Mouse (Mus musculus) layer of hippocampus, adult 11-12 months (tissue): ENCODE measurements around the gene Chrm1.
A peak's percentile ranks its signal among the peaks of the same experiment; 100 is the strongest.

Source experiments
- DNase-seq: peaks from one replicate; pipeline ENCODE4 v3.0.0; 2022; ENCODE audit warnings: low spot score

Gene Chrm1

GRCm38 (mm10) chr19:8663360-8663839 lies at the start of gene Chrm1:
Gene Chrm1, plus strand, starts transcription at chr19:8663789.
- DNase-seq: no peak

DNA sequence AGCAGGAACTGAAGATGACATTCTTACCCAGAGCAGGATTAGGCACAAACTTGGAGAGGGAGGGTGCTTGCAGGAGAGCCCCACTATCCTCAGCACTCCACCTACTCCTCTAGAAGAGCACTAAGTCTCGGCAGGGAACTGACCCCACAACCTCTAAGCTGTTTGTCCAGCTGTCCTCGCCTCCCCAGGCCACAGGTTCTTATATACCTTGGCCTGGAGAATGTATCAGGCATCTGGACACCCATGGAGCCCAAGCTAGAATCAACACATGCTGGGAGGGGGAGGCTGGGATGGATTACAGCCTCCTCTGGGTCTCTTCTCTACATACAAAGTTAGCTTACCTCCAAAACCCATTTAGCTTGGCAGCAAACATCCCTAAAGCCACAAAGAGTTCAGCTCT lies 49.2 kb upstream of the Chrm1 start:
- DNase-seq: peak; percentile 12

GRCm38 (mm10) chr19:8616314-8616713 lies 47.3 kb upstream of the Chrm1 start:
- DNase-seq: no peak

GRCm38 (mm10) chr19:8617904-8618303 lies 45.7 kb upstream of the Chrm1 start, which contains the start of gene Slc22a6:
Gene Slc22a6, plus strand, starts transcription at chr19:8618039.
- DNase-seq: no peak

DNA sequence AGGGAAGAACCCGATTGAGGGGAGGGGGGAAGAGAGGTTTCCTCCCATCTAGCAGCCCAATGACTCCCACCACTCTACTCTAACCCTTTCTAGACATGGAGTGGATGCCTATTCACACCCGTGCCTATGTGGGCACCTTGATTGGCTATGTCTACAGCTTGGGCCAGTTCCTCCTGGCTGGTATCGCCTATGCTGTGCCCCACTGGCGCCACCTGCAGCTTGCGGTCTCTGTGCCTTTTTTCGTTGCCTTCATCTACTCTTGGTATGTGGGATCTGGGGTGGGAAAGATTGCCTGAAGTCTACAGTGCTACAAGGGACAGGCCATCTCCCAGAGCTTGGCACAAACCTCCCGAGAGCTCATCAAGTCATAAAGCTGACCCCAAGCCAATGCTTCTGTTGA lies 42.5 kb upstream of the Chrm1 start:
- DNase-seq: no peak

DNA sequence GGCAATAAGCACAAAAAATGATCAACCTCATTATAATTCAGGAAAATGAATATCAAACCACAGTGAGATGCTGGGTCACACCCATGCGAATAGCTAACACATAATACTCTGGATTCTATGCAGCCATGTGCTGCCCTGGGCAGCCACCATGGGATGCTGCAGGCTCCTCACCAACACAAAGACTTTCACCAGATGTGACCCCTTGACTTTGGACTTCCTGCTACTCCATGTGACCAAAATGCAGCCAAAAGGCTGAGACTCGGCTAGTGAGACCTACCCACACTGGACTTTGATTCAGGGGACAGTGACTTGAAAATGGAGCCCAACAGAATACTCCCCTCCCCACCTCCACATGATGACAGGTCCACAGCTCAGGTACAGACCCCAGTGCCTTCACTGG lies 33.3 kb upstream of the Chrm1 start:
- no peak for DNase-seq

DNA sequence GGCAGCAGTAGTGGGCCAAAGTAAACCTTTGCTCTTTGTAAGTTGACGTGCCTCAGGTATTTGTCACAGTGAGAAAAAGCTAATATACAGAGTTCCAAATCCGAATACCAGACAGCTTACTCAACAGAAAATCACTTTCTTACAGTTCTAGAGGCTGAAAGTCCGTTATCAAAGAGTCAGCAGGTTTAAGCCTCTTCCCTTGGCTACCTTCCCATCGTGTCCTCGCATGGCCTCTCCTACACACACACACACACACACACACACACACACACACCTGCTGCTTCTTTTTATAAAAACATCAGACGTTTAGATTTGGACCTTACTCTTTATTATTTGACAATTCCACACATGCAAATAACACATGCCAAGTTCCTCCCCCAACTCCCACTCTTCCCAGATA lies 32.8 kb upstream of the Chrm1 start:
- DNase-seq: no peak

DNA sequence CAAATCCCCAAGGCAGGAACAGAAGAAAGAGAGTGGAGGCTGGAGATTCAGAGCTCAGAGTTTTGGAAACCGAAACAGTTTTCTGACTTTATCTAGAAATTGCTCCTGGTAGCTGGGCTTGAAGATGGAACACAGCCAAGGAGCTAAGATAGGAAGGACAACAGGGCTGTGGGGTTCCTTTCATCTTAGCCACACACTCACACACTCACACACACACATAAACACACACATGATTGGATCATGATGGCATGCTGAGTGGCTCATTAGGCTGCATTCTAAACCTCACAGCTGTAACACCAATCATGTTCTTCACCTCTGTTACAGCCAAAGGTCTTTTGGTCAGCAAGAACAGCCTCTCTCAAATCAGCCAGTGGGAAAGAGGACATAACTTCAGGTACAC lies 31.6 kb upstream of the Chrm1 start:
- DNase-seq: no peak

- no peak for DNase-seq
Observed at GRCm38 (mm10) chr19:8642086-8642485, 21.5 kb upstream of the Chrm1 start.

GRCm38 (mm10) chr19:8646393-8646792 lies 17.2 kb upstream of the Chrm1 start:
- DNase-seq: no peak

- DNase-seq: no peak
Observed at GRCm38 (mm10) chr19:8655833-8656232, 7.8 kb upstream of the Chrm1 start.

- DNase-seq: no peak
Observed at GRCm38 (mm10) chr19:8656341-8656740, 7.2 kb upstream of the Chrm1 start.

DNA sequence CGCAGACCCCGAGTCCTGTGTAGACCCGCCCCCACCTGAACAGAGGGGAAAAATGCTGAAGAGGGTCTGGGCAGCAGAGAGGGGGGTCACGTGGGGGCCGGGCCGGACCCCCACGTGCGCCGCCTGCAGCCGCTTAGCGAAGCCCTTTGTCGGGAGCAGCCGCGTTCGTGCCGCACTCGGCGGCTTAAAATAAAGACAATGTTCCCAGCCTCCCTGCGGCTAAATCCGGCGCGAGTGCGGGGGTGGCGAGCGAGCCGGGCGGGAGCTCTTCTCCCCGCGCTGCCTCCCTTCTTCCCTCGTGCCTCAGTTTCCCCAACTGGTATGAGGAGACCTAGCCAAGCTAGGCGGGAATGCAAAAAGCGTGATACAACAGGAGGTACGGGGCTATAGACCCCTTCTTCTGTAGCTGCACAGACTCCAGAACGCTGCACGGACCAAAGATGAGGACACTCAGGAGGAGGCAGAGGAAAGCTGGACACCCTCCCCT lies 1.7 kb upstream of the Chrm1 start:
- peak; percentile 77 for DNase-seq

DNA sequence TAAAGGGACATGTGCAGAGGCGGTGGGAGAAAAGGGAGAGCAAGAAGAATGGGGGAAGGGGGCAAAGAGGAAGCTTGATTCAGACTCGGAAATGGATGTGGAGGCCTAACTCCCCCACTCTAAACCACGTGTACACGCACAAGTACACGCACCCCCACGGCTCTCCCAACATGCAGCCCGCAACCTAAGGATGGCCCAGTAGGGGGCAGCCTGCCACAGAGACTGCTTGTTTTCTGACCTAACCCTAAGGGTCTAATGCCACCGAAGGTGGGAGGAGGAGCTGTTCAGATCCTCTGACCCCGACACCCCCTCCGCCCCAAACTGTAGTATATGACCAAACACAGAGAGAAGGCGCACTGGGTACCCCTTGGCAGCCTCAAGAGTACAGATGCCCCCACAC lies 1.3 kb upstream of the Chrm1 start:
- peak; percentile 92 for DNase-seq

DNA sequence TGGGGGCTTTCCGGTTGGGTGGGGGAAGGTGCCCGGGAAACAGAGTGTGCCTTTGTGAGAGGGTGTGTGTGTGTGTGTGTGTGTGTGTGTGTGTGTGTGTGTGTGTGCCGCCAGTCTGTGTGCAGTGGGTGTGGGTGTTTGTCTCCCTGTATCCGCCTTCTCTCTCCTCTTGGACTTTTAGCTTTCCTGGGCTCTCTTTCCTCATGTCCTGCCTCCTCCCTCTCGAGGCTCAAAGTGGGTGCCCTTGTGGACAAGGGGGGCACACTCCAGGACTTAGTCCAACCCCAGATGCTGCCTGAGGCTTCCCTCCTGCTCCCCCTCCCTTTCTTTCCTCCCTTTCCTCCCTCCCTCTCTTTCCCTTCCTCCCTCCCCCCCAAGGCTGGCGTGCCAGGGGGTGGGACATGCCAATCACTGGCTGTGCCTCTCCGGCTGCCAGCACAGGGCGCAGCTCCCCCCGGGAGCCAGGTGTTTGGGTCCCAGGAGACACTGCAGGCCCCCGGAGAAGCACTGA lies 377 bp downstream of the Chrm1 start:
- peak; percentile 74 for DNase-seq

GRCm38 (mm10) chr19:8664859-8665258 lies 1.3 kb downstream of the Chrm1 start:
- no peak for DNase-seq

- DNase-seq: no peak
Observed at GRCm38 (mm10) chr19:8665746-8666145, 2.2 kb downstream of the Chrm1 start.

- no peak for DNase-seq
Observed at GRCm38 (mm10) chr19:8672859-8673258, 9.3 kb downstream of the Chrm1 start.

DNA sequence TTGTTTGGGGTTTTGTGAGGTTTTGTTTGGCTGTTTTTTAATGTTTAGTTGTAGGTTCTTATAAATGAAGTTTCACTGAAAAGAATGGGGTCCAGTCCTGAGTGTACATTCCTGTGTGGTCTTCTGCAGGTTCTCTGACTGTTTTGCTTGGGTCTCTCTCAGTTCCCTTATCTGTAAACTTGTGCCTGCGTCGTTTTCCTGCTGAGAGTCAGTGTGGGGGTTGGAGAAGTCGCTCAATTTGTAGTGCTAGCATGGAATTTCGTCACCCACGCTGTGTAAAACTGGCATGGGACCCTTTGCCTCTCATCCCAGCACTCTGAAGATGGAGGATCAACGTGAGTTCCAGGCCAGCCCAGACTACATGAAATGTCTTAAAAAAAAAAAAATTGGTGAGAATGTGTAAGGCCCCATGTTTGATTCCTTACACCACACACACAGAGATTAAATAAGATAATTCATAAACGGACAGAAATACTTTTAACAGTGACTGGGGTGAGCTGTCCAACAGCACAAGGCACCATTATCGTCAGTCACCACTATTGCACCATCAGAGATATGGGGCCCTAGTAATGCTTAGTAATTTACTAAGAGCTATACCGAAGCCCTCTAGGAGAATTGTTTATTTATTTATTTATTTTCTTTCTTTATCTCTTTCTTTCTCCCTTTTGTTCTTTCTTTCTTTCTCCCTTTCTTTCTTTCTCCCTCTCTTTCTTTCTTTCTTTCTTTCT lies 9.9 kb downstream of the Chrm1 start:
- no peak for DNase-seq

DNA sequence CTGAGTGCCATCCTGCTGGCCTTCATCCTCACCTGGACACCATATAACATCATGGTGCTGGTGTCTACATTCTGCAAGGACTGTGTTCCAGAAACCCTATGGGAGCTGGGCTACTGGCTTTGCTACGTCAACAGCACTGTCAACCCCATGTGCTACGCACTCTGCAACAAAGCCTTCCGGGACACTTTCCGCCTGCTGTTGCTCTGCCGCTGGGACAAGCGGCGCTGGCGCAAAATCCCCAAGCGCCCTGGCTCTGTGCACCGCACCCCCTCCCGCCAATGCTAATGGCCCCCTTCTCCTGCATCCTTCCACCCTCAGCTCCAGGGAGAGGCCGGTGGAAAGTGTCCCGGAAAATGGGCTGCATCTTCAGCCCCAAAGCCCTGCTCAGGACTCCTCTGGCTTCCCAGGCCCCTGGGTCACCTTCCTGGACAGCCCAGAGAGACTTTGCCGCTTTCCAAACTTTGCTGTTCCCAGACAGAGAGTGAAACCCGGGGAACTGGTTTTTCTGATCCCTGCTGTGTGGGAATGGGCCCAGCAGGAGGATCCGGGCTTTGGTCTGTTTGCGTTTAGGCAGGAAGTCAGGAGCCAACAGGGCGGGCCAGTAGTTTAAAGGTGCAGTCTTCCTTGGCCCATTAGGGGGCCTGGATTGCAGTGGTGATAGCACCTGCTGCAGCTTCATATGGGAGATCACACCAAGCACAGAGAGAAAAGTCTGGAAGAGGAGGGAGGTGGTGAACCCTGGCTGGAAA lies 15.6 kb downstream of the Chrm1 start:
- no peak for DNase-seq

DNA sequence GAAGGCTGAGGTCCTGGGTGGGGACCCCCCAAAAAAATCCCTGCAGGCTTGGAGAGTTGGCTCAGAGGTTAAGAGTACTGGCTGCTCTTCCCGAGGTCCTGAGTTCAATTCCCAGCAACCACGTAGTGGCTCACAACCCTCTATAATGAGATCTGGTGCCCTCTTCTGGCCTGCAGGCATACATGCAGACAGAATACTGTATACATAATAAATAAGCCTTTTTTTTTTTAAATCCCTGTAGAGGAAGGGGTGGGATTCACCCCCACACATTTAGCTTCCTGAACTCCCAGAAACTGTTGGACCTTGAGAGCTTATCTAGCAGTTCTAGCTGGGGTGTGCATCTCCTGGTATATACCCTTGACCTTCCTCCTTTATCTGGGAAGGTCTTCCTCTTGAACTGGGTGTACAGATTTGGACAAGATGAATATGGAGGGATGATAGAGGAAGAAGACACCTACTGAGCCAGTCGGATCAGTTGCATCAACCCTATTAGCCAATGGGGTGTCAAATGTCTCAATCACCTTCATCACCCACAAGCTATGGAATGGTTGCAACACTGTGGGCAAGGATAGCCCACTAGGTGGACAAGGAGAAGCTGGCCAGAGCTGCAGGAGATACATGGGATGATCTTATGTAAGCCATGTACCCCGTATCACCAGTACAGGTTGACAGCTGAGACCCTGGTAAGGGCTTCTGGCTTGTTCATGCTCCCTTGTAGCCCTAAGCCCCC lies 18.2 kb downstream of the Chrm1 start:
- DNase-seq: no peak

DNA sequence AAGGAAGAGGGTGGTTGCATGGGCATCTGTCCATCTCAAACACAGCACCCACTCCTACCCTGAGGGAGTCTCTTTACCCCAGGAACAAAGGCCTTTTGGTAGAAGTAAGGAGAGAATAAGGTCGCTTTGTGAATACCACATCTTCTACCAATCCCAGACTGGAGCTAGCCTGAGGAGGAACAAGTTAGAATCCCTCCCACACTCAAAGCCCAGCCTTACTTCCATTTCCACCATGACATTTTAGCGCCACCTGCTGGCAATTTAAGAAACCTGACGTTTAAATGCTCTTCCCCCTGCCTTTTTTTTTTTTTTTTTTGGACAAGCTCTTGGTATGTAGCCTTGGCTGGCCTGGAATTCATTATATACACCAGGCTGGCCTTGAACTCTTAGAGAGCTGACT lies 19.4 kb downstream of the Chrm1 start:
- DNase-seq: peak; percentile 78
